8 mouse cellular contexts compared by ENCODE assay signal in the genomic region with DNA sequence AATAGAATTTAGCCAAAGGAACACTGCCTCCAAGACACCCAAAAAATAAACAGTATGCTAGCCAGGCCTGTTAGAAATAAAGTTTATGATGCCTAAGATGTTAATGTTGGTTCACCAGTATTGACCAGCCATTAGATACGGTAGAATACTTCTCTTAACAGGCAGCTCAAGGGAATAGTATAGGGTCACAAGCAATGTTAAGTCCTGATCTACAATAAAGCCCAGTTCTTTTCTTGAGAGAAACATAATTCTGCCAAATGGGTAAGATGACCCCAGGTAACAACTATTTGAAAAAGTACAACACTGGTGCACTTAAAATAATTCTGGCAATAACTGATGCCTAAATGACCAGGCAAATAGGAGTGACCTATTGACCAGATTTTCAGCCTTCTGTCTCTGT. TPM values are rescaled to one million over a fixed set of nuclear protein-coding genes. Genes with fewer than 3 reads are reported as not detected.
DNase-seq lines count a peak whose midpoint lies in the region; ATAC-seq and TF ChIP-seq lines count a peak whose summit lies in the region.

No protein-coding gene starts in this region.

- no peaks in the 10 kb centered on the region for H3K9me3 ChIP-seq in lung, embryonic 14.5 days (ENCODE audit: low read depth, low read length)
- no peaks in the 10 kb centered on the region for H3K9me3 ChIP-seq in forebrain, embryonic 11.5 days (ENCODE audit: control insufficient read depth, low read length)
- no peaks in the 10 kb centered on the region for H3K9me3 ChIP-seq in limb, embryonic 10.5 days (replicated peaks)
- H3K9me3 ChIP-seq in neural tube, embryonic 14.5 days (ENCODE audit: control insufficient read depth, low read length): no peaks in the 10 kb centered on the region

- peak overlapping the region; percentile 99; the same call in 1 of the 2 replicates for H3K9ac ChIP-seq in lung, embryonic 14.5 days
- H3K9ac ChIP-seq in forebrain, embryonic 11.5 days (ENCODE audit: low read length): no peak overlapping the region; the same call in 1 of the 2 replicates
- no peak overlapping the region for H3K9ac ChIP-seq in neural tube, embryonic 14.5 days (replicated peaks; ENCODE audit: low read depth, low read length)

- H3K27me3 ChIP-seq in lung, embryonic 14.5 days (ENCODE audit: insufficient read depth, low read length): no peaks in the 10 kb centered on the region
- H3K27me3 ChIP-seq in forebrain, embryonic 11.5 days (ENCODE audit: control insufficient read depth, insufficient read depth, low read length): no peaks in the 10 kb centered on the region
- no peaks in the 10 kb centered on the region for H3K27me3 ChIP-seq in limb, embryonic 10.5 days (ENCODE audit: low read depth, poor library complexity, severe bottlenecking)
- no peaks in the 10 kb centered on the region; the same call in 1 of the 2 replicates for H3K27me3 ChIP-seq in neural tube, embryonic 14.5 days (ENCODE audit: control insufficient read depth, insufficient read depth, low read length)

- WGBS in lung, embryonic 14.5 days: 83% methylated on average over 1 of the region's 1 CpGs
- WGBS in forebrain, embryonic 11.5 days: 92% methylated on average over 1 of the region's 1 CpGs
- 90% methylated on average over 1 of the region's 1 CpGs for WGBS in limb, embryonic 10.5 days
- WGBS in neural tube, embryonic 14.5 days: 80% methylated on average over 1 of the region's 1 CpGs

- H3K4me3 ChIP-seq in lung, embryonic 14.5 days (ENCODE audit: low read depth, low read length): peak overlapping the region; percentile 98
- H3K4me3 ChIP-seq in forebrain, embryonic 11.5 days (ENCODE audit: low read depth, low read length): peak overlapping the region; percentile 92; the same call in 1 of the 2 replicates
- peak overlapping the region; percentile 96 for H3K4me3 ChIP-seq in limb, embryonic 10.5 days
- peak overlapping the region; percentile 100; the same call in 1 of the 2 replicates for H3K4me3 ChIP-seq in neural tube, embryonic 14.5 days (ENCODE audit: low read depth, low read length)

- no peak for DNase-seq in lung, embryonic 14.5 days
- DNase-seq in lung, postnatal 4 days: no peak
- no peak for DNase-seq in forebrain, embryonic 11.5 days (ENCODE audit: low spot score)
- DNase-seq in limb, embryonic 10.5 days (ENCODE audit: low spot score): no peak
- no peak for DNase-seq in thymus, postnatal 0 days (ENCODE audit: low spot score)
- no peak for DNase-seq in Muller cell, postnatal 12 days (ENCODE audit: inconsistent ontology term)
- DNase-seq in testis, postnatal 10 days (ENCODE audit: low spot score): no peak

- H3K4me1 ChIP-seq in lung, embryonic 14.5 days (ENCODE audit: insufficient read depth): peaks cover 5% of the 10 kb centered on the region; the same call in 1 of the 2 replicates
- H3K4me1 ChIP-seq in forebrain, embryonic 11.5 days (replicated peaks; ENCODE audit: control insufficient read depth, insufficient read depth, low read length): no peaks in the 10 kb centered on the region
- H3K4me1 ChIP-seq in limb, embryonic 10.5 days: peaks cover 8% of the 10 kb centered on the region; the same call in 1 of the 2 replicates
- H3K4me1 ChIP-seq in neural tube, embryonic 14.5 days (ENCODE audit: control insufficient read depth, insufficient read depth, low read length): peaks cover 8% of the 10 kb centered on the region

- no peaks in the 10 kb centered on the region for H3K36me3 ChIP-seq in lung, embryonic 14.5 days (ENCODE audit: insufficient read depth)
- no peaks in the 10 kb centered on the region for H3K36me3 ChIP-seq in forebrain, embryonic 11.5 days (ENCODE audit: control insufficient read depth, insufficient read depth, low read length)
- H3K36me3 ChIP-seq in limb, embryonic 10.5 days: peaks cover 25% of the 10 kb centered on the region
- H3K36me3 ChIP-seq in neural tube, embryonic 14.5 days (ENCODE audit: control insufficient read depth, insufficient read depth, low read length): no peaks in the 10 kb centered on the region

- no peak for TF ChIP-seq CTCF in lung, embryonic 14.5 days (IDR thresholded peaks at IDR 0.05; ENCODE audit: low read depth)

- no peak overlapping the region for H3K27ac ChIP-seq in lung, embryonic 14.5 days (ENCODE audit: low read depth)
- no peak overlapping the region for H3K27ac ChIP-seq in forebrain, embryonic 11.5 days (ENCODE audit: low read depth, low read length)
- H3K27ac ChIP-seq in limb, embryonic 10.5 days: peak overlapping the region; percentile 100; the same call in 1 of the 2 replicates
- no peak overlapping the region for H3K27ac ChIP-seq in neural tube, embryonic 14.5 days (ENCODE audit: low read depth, low read length)

- H3K4me2 ChIP-seq in lung, embryonic 14.5 days: peak overlapping the region; percentile 82
- peak overlapping the region; percentile 43; the same call in 1 of the 2 replicates for H3K4me2 ChIP-seq in forebrain, embryonic 11.5 days (ENCODE audit: low read depth, low read length, severe bottlenecking)
- H3K4me2 ChIP-seq in neural tube, embryonic 14.5 days (ENCODE audit: low read depth, low read length): peak overlapping the region; percentile 44

- no peak for ATAC-seq in lung, embryonic 14.5 days (ENCODE audit: insufficient read depth)
- ATAC-seq in forebrain, embryonic 11.5 days (replicated peaks; ENCODE audit: low FRiP score): no peak
- ATAC-seq in neural tube, embryonic 14.5 days (ENCODE audit: low read depth): peak; percentile 1; the same call in 1 of the 2 replicates

RNA-seq across cellular contexts. Expression of a gene that starts 0.7 kb away (rescaled TPM):
- 313 and 342 TPM in 2 replicates for polyA plus RNA-seq in lung, embryonic 14.5 days (2014; fragmentation: Nextera tagmentation; extraction: Ambion mirVana)
- 327 and 360 TPM in 2 replicates for polyA plus RNA-seq in forebrain, embryonic 11.5 days (2014; fragmentation: Nextera tagmentation; extraction: Ambion mirVana)
- polyA plus RNA-seq in limb, embryonic 10.5 days (2016; fragmentation: Nextera tagmentation; extraction: Ambion mirVana): 246 and 282 TPM in 2 replicates
- polyA plus RNA-seq in neural tube, embryonic 14.5 days (2014; fragmentation: Nextera tagmentation; extraction: Ambion mirVana): 332 and 341 TPM in 2 replicates
- 390 and 430 TPM in 2 replicates for polyA plus RNA-seq in thymus, postnatal 0 days (2015; fragmentation: Nextera tagmentation; extraction: Ambion mirVana)

RNA-seq across cellular contexts. Expression of a gene that starts 24.6 kb away (rescaled TPM):
- 21.1 and 22.9 TPM in 2 replicates for polyA plus RNA-seq in lung, embryonic 14.5 days (2014; fragmentation: Nextera tagmentation; extraction: Ambion mirVana)
- polyA plus RNA-seq in forebrain, embryonic 11.5 days (2014; fragmentation: Nextera tagmentation; extraction: Ambion mirVana): 30.9 and 32.9 TPM in 2 replicates
- 19.0 and 19.5 TPM in 2 replicates for polyA plus RNA-seq in limb, embryonic 10.5 days (2016; fragmentation: Nextera tagmentation; extraction: Ambion mirVana)
- 32.5 and 33.9 TPM in 2 replicates for polyA plus RNA-seq in neural tube, embryonic 14.5 days (2014; fragmentation: Nextera tagmentation; extraction: Ambion mirVana)
- 18.6 and 19.9 TPM in 2 replicates for polyA plus RNA-seq in thymus, postnatal 0 days (2015; fragmentation: Nextera tagmentation; extraction: Ambion mirVana)

RNA-seq across cellular contexts. Expression of a gene that starts 60.0 kb away (rescaled TPM):
- 435 and 439 TPM in 2 replicates for polyA plus RNA-seq in lung, embryonic 14.5 days (2014; fragmentation: Nextera tagmentation; extraction: Ambion mirVana)
- polyA plus RNA-seq in forebrain, embryonic 11.5 days (2014; fragmentation: Nextera tagmentation; extraction: Ambion mirVana): 434 and 507 TPM in 2 replicates
- 611 and 851 TPM in 2 replicates for polyA plus RNA-seq in limb, embryonic 10.5 days (2016; fragmentation: Nextera tagmentation; extraction: Ambion mirVana)
- polyA plus RNA-seq in neural tube, embryonic 14.5 days (2014; fragmentation: Nextera tagmentation; extraction: Ambion mirVana): 245 and 250 TPM in 2 replicates
- 316 and 385 TPM in 2 replicates for polyA plus RNA-seq in thymus, postnatal 0 days (2015; fragmentation: Nextera tagmentation; extraction: Ambion mirVana)
